Mouse (Mus musculus): Measurements from ENCODE around the gene Gimap5. TPM values are rescaled to one million over a fixed set of nuclear protein-coding genes. Genes with fewer than 3 reads are reported as not detected.

Gimap5 gene
- polyA plus RNA-seq (2016; fragmentation: Nextera tagmentation; extraction: Ambion mirVana), result 0.71 and 0.84 TPM in 2 replicates

GRCm38 (mm10) chr6:48745959-48746889 lies at the start of gene Gimap5:
TSS of gene Gimap5 (plus strand) at chr6:48746197.
- WGBS, result 43% methylated on average over 16 of the region's 16 CpGs
- H3K27me3 ChIP-seq (replicated peaks; ENCODE audit: low read depth, poor library complexity, severe bottlenecking), result peaks cover 46% of the 10 kb centered on the region
- no peaks in the 10 kb centered on the region for H3K9me3 ChIP-seq
- H3K4me3 ChIP-seq, result no peak within 1 kb of the TSS
- H3K36me3 ChIP-seq (replicated peaks), result no peaks in the 10 kb centered on the region
- H3K27ac ChIP-seq (replicated peaks), result no peak within 1 kb of the TSS
- DNase-seq (ENCODE audit: low spot score), result peak; percentile 22
- H3K4me1 ChIP-seq, result peaks cover 21% of the 10 kb centered on the region

GRCm38 (mm10) chr6:48696830-48697554 lies 49.0 kb upstream of the Gimap5 start:
- WGBS, result 83% methylated on average over 4 of the region's 4 CpGs

GRCm38 (mm10) chr6:48697555-48697930 lies 48.5 kb upstream of the Gimap5 start:
- Histone ChIP-seq H3K4me3 (no peak overlapping the region), H3K27ac (replicated peaks) (no peak overlapping the region), H3K36me3 (replicated peaks) (no peaks in the 10 kb centered on the region), H3K27me3 (replicated peaks; ENCODE audit: low read depth, poor library complexity, severe bottlenecking) (no peaks in the 10 kb centered on the region), H3K4me1 (peaks cover 4% of the 10 kb centered on the region; the same call in 1 of the 2 replicates), H3K9me3 (0 out of 2 replicates have a peak, but pooled peaks cover 2% of the 10 kb centered on the region)
- WGBS, result 61% methylated on average over 1 of the region's 1 CpGs
- no peak for DNase-seq (ENCODE audit: low spot score)

More at GRCm38 (mm10) chr6:48696830-48697554, 49.0 kb upstream of the Gimap5 start:
- DNase-seq (ENCODE audit: low spot score), result no peak
- H3K4me3 ChIP-seq, result no peak overlapping the region
- no peaks in the 10 kb centered on the region for H3K4me1 ChIP-seq
- no peaks in the 10 kb centered on the region for H3K36me3 ChIP-seq (replicated peaks)
- no peaks in the 10 kb centered on the region for H3K27me3 ChIP-seq (replicated peaks; ENCODE audit: low read depth, poor library complexity, severe bottlenecking)
- H3K27ac ChIP-seq (replicated peaks), result no peak overlapping the region
- H3K9me3 ChIP-seq, result 0 out of 2 replicates have a peak, but pooled peaks cover 2% of the 10 kb centered on the region

- no peak overlapping the region for H3K27ac ChIP-seq (replicated peaks)
- no peak for DNase-seq (ENCODE audit: low spot score)
- H3K36me3 ChIP-seq (replicated peaks), result no peaks in the 10 kb centered on the region
- WGBS, result 84% methylated on average over 7 of the region's 7 CpGs
- H3K4me3 ChIP-seq, result no peak overlapping the region
- peaks cover 11% of the 10 kb centered on the region for H3K4me1 ChIP-seq
- no peaks in the 10 kb centered on the region for H3K27me3 ChIP-seq (replicated peaks; ENCODE audit: low read depth, poor library complexity, severe bottlenecking)
- H3K9me3 ChIP-seq, result 0 out of 2 replicates have a peak, but pooled peaks cover 2% of the 10 kb centered on the region
Measured at GRCm38 (mm10) chr6:48698066-48698856, 47.7 kb upstream of the Gimap5 start.

DNA sequence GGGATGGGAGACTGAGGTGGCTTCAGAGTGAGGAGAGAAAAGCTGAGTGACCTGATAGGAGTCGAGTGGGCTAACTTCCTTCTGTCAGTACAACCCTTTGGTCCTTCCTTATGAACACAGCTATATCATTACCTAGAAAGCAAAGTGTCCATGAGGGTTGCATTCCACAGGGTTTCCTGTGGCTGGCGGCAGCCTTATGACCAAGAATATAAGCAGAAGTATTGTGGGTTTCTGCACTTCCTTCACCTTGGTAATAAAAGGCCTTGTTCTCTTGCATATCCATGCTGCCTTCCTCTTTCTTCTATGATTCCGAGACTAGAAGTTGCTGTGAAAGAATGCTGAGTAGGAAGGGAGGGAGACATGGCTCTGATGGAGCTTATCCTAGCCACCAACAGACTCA lies 47.1 kb upstream of the Gimap5 start:
- whole genome bisulfite sequencing, result 81% methylated on average over 3 of the region's 3 CpGs
- 0 out of 2 replicates have a peak, but pooled peaks cover 2% of the 10 kb centered on the region for H3K9me3 ChIP-seq
- no peak overlapping the region for H3K4me3 ChIP-seq
- no peak overlapping the region for H3K27ac ChIP-seq (replicated peaks)
- no peaks in the 10 kb centered on the region for H3K36me3 ChIP-seq (replicated peaks)
- no peaks in the 10 kb centered on the region for H3K27me3 ChIP-seq (replicated peaks; ENCODE audit: low read depth, poor library complexity, severe bottlenecking)
- peaks cover 11% of the 10 kb centered on the region for H3K4me1 ChIP-seq
- DNase-seq (ENCODE audit: low spot score), result no peak

DNA sequence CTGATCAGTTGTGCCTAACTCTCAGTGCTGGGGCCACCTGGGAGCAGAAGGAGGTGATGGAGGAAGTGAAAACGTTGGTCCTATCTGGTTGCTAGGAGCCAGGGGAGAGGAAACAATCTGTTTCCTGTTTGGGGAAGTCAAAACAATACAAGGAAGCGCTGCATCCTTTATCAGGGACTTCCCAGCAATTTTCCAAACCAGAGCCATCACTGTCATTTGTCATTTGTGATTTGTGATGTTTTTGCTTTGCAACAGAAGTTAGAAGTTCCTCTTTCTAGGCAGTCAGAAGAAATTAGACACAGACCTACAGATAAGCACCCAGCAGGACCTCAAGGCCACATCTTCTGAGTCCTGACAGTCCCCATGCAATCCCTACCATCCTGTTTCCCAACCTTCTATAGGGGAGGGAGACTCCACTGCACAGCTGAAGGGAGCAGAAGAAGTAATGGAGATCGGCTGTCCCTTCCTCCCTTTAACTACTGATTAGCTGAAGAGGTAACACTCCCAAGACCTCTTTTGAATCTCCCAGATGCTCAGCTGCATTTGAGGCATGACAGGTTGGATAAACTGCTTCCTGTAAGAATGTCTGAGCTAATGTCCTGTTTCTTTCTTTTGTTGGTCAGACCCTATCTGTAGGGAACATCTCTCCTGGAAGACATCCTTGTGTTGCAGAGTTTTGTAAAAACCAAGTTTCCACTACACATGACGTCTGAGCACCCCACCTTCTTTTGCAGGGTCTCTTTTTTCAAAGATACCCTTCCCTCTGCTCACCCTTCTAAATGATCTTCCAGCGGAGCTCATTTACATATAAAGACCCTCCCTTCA lies 45.5 kb upstream of the Gimap5 start:
- no peaks in the 10 kb centered on the region for H3K9me3 ChIP-seq
- no peaks in the 10 kb centered on the region for H3K36me3 ChIP-seq (replicated peaks)
- H3K27ac ChIP-seq (replicated peaks), result no peak overlapping the region
- WGBS, result 50% methylated on average over 5 of the region's 5 CpGs
- H3K4me1 ChIP-seq, result peaks cover 11% of the 10 kb centered on the region
- DNase-seq (ENCODE audit: low spot score), result no peak
- H3K4me3 ChIP-seq, result no peak overlapping the region
- H3K27me3 ChIP-seq (replicated peaks; ENCODE audit: low read depth, poor library complexity, severe bottlenecking), result no peaks in the 10 kb centered on the region

DNA sequence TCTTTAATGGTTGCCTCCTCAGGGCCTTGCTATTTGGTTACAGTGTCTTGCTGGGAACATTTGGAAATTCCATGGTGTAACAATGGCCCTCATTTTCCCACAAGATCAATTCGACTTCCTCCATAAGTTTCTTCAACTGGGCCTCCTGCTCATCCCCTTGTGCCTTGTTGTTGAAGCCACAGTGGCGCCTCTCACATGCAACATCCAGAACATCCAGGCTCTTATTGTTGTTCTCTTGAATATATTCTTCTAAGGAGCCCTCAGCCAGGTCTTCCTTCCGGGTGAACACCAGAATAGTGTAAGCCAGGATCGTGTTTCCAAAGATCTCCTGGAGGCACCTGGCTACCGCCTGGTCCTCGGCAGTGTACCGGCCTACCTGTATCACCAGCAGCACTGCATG lies 43.9 kb upstream of the Gimap5 start:
- Histone ChIP-seq H3K4me1 (peaks cover 11% of the 10 kb centered on the region), H3K4me3 (no peak overlapping the region), H3K36me3 (replicated peaks) (no peaks in the 10 kb centered on the region), H3K9me3 (no peaks in the 10 kb centered on the region), H3K27ac (replicated peaks) (no peak overlapping the region), H3K27me3 (replicated peaks; ENCODE audit: low read depth, poor library complexity, severe bottlenecking) (no peaks in the 10 kb centered on the region)
- WGBS, result 85% methylated on average over 7 of the region's 7 CpGs
- DNase-seq (ENCODE audit: low spot score), result no peak

DNA sequence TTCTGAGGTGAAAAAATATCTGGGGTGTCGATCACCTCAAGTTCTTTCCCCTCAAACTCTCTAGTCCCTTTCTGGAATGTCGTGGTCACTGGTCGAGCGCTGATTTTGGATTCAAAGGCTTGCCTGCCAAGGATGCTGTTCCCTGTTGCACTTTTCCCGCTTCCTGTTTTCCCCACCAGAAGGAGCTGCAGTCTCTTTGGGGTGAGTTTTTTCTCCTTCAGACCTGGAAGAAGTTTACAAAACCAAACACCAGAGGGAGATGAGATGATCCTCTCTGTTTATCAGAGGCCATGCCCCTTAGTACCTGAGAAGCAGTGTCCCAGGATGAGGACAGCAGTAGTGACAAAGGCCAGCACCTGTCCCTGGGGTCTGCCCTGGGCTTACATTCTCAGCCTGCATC lies 43.4 kb upstream of the Gimap5 start:
- H3K27me3 ChIP-seq (replicated peaks; ENCODE audit: low read depth, poor library complexity, severe bottlenecking), result no peaks in the 10 kb centered on the region
- no peak for DNase-seq (ENCODE audit: low spot score)
- 75% methylated on average over 5 of the region's 5 CpGs for WGBS
- H3K36me3 ChIP-seq (replicated peaks), result no peaks in the 10 kb centered on the region
- H3K4me1 ChIP-seq, result peaks cover 11% of the 10 kb centered on the region
- no peak overlapping the region for H3K27ac ChIP-seq (replicated peaks)
- H3K4me3 ChIP-seq, result no peak overlapping the region
- no peaks in the 10 kb centered on the region for H3K9me3 ChIP-seq

DNA sequence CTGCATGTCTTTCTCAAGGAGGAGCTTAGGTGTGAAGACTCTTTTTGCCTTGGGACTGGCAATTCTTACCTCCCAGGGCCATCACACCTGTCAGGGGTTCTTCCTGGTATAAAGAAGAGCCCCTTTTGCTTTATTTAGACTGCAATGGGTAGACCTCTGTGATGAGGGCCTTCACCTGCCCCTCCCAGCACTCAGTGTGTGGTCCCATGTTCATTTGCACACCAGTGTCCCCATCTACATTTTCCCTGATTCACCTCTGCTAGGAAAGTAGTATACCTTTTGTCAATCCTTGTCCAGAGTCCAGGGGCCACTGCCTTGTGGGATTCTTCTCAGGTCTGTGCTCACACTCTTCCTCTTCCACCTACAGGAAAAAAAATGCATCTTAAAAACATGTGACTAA lies 41.9 kb upstream of the Gimap5 start:
- Histone ChIP-seq H3K4me3 (no peak overlapping the region), H3K4me1 (peaks cover 11% of the 10 kb centered on the region), H3K27me3 (replicated peaks; ENCODE audit: low read depth, poor library complexity, severe bottlenecking) (no peaks in the 10 kb centered on the region), H3K27ac (replicated peaks) (no peak overlapping the region), H3K36me3 (replicated peaks) (no peaks in the 10 kb centered on the region), H3K9me3 (no peaks in the 10 kb centered on the region)
- no peak for DNase-seq (ENCODE audit: low spot score)

GRCm38 (mm10) chr6:48706130-48706529 lies 39.9 kb upstream of the Gimap5 start:
- no peak for DNase-seq (ENCODE audit: low spot score)
- Histone ChIP-seq H3K9me3 (no peaks in the 10 kb centered on the region), H3K36me3 (replicated peaks) (no peaks in the 10 kb centered on the region), H3K27me3 (replicated peaks; ENCODE audit: low read depth, poor library complexity, severe bottlenecking) (no peaks in the 10 kb centered on the region), H3K4me3 (peak overlapping the region; percentile 8; the same call in 1 of the 2 replicates), H3K4me1 (peaks cover 11% of the 10 kb centered on the region), H3K27ac (replicated peaks) (peak overlapping the region; percentile 30; the same call in 1 of the 2 replicates)
- 54% methylated on average over 3 of the region's 3 CpGs for WGBS

DNA sequence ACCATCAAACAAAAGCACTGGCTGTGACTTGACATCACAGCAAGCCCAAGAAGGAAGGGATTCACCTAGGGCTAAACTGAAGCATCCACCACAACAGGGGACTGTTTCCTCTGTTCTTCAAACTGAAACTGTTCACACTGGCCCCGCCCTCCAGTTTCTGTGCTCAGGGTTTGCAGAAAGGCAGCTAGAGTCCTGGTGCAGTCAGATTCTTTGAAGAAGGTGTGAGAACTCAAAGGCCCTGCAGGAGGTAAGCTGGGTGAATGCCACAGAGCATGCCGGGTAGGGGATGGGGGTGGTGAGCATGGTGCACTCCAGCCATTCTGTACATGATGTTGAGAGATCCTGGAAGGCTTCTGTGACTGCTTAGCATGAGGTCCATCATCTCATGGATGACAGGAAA lies 27.5 kb upstream of the Gimap5 start, which contains the start of the genes Gm28053 and Gimap7:
Gene Gm28053 (plus strand): TSS at position 153 of the 400 bp plus-strand sequence.
Gene Gimap7 (plus strand): TSS at position 167 of the 400 bp plus-strand sequence.
- no peak within 1 kb of the TSS for H3K27ac ChIP-seq (replicated peaks)
- H3K36me3 ChIP-seq (replicated peaks), result no peaks in the 10 kb centered on the region
- no peak for DNase-seq (ENCODE audit: low spot score)
- H3K9me3 ChIP-seq, result no peaks in the 10 kb centered on the region
- 57% methylated on average over 2 of the region's 2 CpGs for WGBS
- H3K4me3 ChIP-seq, result no peak within 1 kb of the TSS
- no peaks in the 10 kb centered on the region for H3K27me3 ChIP-seq (replicated peaks; ENCODE audit: low read depth, poor library complexity, severe bottlenecking)
- H3K4me1 ChIP-seq, result no peaks in the 10 kb centered on the region
